Mouse (Mus musculus) right cerebral cortex, postnatal 4 days (tissue): ENCODE results near the gene Exd2.
A peak's percentile ranks its signal among the peaks of the same experiment; 100 is the strongest.
"Not testable (repeated sequence)": the region's sequence is repeated elsewhere in the genome, so short reads cannot be mapped to it uniquely, and the experiment has no call there.

Source experiments
- DNase-seq: peaks from one replicate; pipeline ENCODE4 v3.0.0-alpha.2; 2022

Gene Exd2

GRCm38 (mm10) chr12:80462942-80463651 is at the start of gene Exd2:
TSS of gene Exd2 (plus strand) at chr12:80463095.
- DNase-seq = peak; percentile 87

- DNase-seq = no peak
These were observed 47.8 kb upstream of the Exd2 start for GRCm38 (mm10) chr12:80415100-80415499.

- no peak for DNase-seq
These were observed 35.2 kb upstream of the Exd2 start for GRCm38 (mm10) chr12:80427683-80428082.

GRCm38 (mm10) chr12:80433266-80433665 is 29.6 kb upstream of the Exd2 start:
- DNase-seq = no peak

- DNase-seq = no peak
These were observed 28.3 kb upstream of the Exd2 start for GRCm38 (mm10) chr12:80434601-80434960.

GRCm38 (mm10) chr12:80434961-80435691 is 27.8 kb upstream of the Exd2 start:
- DNase-seq = peak; percentile 72

GRCm38 (mm10) chr12:80435887-80436286 is 27.0 kb upstream of the Exd2 start:
- no peak for DNase-seq

GRCm38 (mm10) chr12:80436336-80436976 is 26.4 kb upstream of the Exd2 start, which contains the start of gene Dcaf5:
TSS of gene Dcaf5 (minus strand) at chr12:80436601.
- DNase-seq = peak; percentile 78

GRCm38 (mm10) chr12:80437051-80437675 is 25.7 kb upstream of the Exd2 start:
- DNase-seq = no peak

- DNase-seq = no peak
These were observed 21.9 kb upstream of the Exd2 start for GRCm38 (mm10) chr12:80440957-80441356.

GRCm38 (mm10) chr12:80444525-80445109 is 18.3 kb upstream of the Exd2 start:
- no peak for DNase-seq

GRCm38 (mm10) chr12:80453506-80453905 is 9.4 kb upstream of the Exd2 start:
- no peak for DNase-seq

- DNase-seq = no peak
These were observed 4.9 kb upstream of the Exd2 start for GRCm38 (mm10) chr12:80458033-80458432.

GRCm38 (mm10) chr12:80462292-80462896 is 501 bp upstream of the Exd2 start:
- DNase-seq = not testable (repeated sequence)

- DNase-seq = no peak
These were observed 873 bp downstream of the Exd2 start for GRCm38 (mm10) chr12:80463666-80464269.

GRCm38 (mm10) chr12:80470206-80470605 is 7.3 kb downstream of the Exd2 start:
- no peak for DNase-seq

GRCm38 (mm10) chr12:80471926-80472325 is 9.0 kb downstream of the Exd2 start:
- DNase-seq = no peak

- DNase-seq = no peak
These were observed 10.8 kb downstream of the Exd2 start for GRCm38 (mm10) chr12:80473731-80474130.

GRCm38 (mm10) chr12:80479986-80480385 is 17.1 kb downstream of the Exd2 start:
- DNase-seq = no peak

GRCm38 (mm10) chr12:80483397-80483796 is 20.5 kb downstream of the Exd2 start:
- DNase-seq = no peak

GRCm38 (mm10) chr12:80493311-80493710 is 30.4 kb downstream of the Exd2 start:
- no peak for DNase-seq

- no peak for DNase-seq
These were observed 32.8 kb downstream of the Exd2 start for GRCm38 (mm10) chr12:80495691-80496090.
